Mouse (Mus musculus) CH12.LX (cell line): ENCODE measurements at regions not wholly inside any gene's neighbourhood (a gene's known extent, or its start where the extent isn't known, plus 50 kb on each side); places are given as distances from the start of the nearest gene placed in this dataset.

Source experiments
- CTCF ChIP-seq, 2 experiments: IDR thresholded peaks in 1 of 2; conservative IDR thresholded peaks in 1 of 2; 2 replicates each; pipeline ENCODE4 v1.5.1; 2011 to 2012; ENCODE audit warnings: low read depth in 2 of 2, low read length in 2 of 2, improper control_type of control experiment in 1 of 2, inconsistent platforms in 1 of 2, mild to moderate bottlenecking in 1 of 2, moderate library complexity in 1 of 2
- MAX ChIP-seq: IDR thresholded peaks from 2 replicates; pipeline ENCODE4 v1.6.1; 2011; ENCODE audit warnings: low read length, improper control_type of control experiment
- MXI1 ChIP-seq: IDR thresholded peaks from 2 replicates; pipeline ENCODE4 v1.6.1; 2011; ENCODE audit warnings: mild to moderate bottlenecking, low read depth, low read length, improper control_type of control experiment
- POLR2A ChIP-seq: IDR thresholded peaks from 2 replicates; pipeline ENCODE4 v1.6.1; 2011; ENCODE audit warnings: low read depth, mild to moderate bottlenecking, improper control_type of control experiment, low read length
- TCF12 ChIP-seq: IDR thresholded peaks from 2 replicates; pipeline ENCODE4 v1.6.1; 2014; ENCODE audit warnings: low read depth, mild to moderate bottlenecking, inconsistent platforms, low read length, improper control_type of control experiment

- no peak for TF ChIP-seq TCF12
- TF ChIP-seq MXI1: no peak
- no peak for TF ChIP-seq POLR2A
- no peak for TF ChIP-seq MAX
- no peak for TF ChIP-seq CTCF (conservative IDR thresholded peaks at IDR 0.05 in 1 of 2, IDR thresholded peaks at IDR 0.05 in 1 of 2; ENCODE audit: low read depth in 2 of 2, low read length in 2 of 2)
Measured at GRCm38 (mm10) chr16:95860810-95861209, 129.9 kb downstream of the Psmg1 start.
